Mouse (Mus musculus): ENCODE data around the gene Usp44. TPM values are rescaled to one million over a fixed set of nuclear protein-coding genes. Genes with fewer than 3 reads are reported as not detected.
"Not testable (repeated sequence)": the region's sequence is repeated elsewhere in the genome, so short reads cannot be mapped to it uniquely, and the experiment has no call there.

Gene Usp44
- 0.52 and 0.95 TPM in 2 replicates for polyA plus RNA-seq (2015; fragmentation: Nextera tagmentation; extraction: Ambion mirVana)

GRCm38 (mm10) chr10:93830931-93831729, at the start of gene Usp44:
Usp44 (plus strand) TSS chr10:93831555.
- peak within 1 kb of the TSS; percentile 11; the same call in 1 of the 2 replicates for H3K4me3 ChIP-seq
- H3K4me2 ChIP-seq: peak within 1 kb of the TSS; percentile 19; the same call in 1 of the 2 replicates
- no peaks in the 10 kb centered on the region for H3K9me3 ChIP-seq
- peaks cover 22% of the 10 kb centered on the region for H3K4me1 ChIP-seq
- WGBS: 12% methylated on average over 22 of the region's 22 CpGs
- H3K9ac ChIP-seq: no peak within 1 kb of the TSS
- H3K27ac ChIP-seq: no peak within 1 kb of the TSS
- H3K27me3 ChIP-seq: peaks cover 54% of the 10 kb centered on the region
- no peaks in the 10 kb centered on the region for H3K36me3 ChIP-seq
- no peak for ATAC-seq (ENCODE audit: insufficient number of reproducible peaks, low FRiP score, low TSS enrichment, low read depth)

GRCm38 (mm10) chr10:93783216-93784013, 47.9 kb upstream of the Usp44 start:
- ATAC-seq (ENCODE audit: insufficient number of reproducible peaks, low FRiP score, low TSS enrichment, low read depth): no peak
- 67% methylated on average over 15 of the region's 15 CpGs for WGBS

GRCm38 (mm10) chr10:93799711-93800362, 31.5 kb upstream of the Usp44 start:
- Histone ChIP-seq H3K27me3 (no peaks in the 10 kb centered on the region), H3K4me1 (peaks cover 18% of the 10 kb centered on the region), H3K4me3 (no peak overlapping the region), H3K9ac (no peak overlapping the region), H3K36me3 (no peaks in the 10 kb centered on the region), H3K4me2 (no peak overlapping the region), H3K9me3 (no peaks in the 10 kb centered on the region), H3K27ac (peak overlapping the region; percentile 67; the same call in 1 of the 2 replicates)
- ATAC-seq (ENCODE audit: insufficient number of reproducible peaks, low FRiP score, low TSS enrichment, low read depth): peak; percentile 4; the same call in 1 of the 2 replicates
- WGBS: 43% methylated on average over 8 of the region's 8 CpGs

More at GRCm38 (mm10) chr10:93783216-93784013, 47.9 kb upstream of the Usp44 start:
- H3K4me1 ChIP-seq: no peaks in the 10 kb centered on the region
- H3K9me3 ChIP-seq: no peaks in the 10 kb centered on the region
- no peaks in the 10 kb centered on the region for H3K36me3 ChIP-seq
- no peak overlapping the region for H3K9ac ChIP-seq
- no peaks in the 10 kb centered on the region for H3K27me3 ChIP-seq
- no peak overlapping the region for H3K27ac ChIP-seq
- no peak overlapping the region for H3K4me2 ChIP-seq
- no peak overlapping the region for H3K4me3 ChIP-seq

GRCm38 (mm10) chr10:93800363-93800722, 31.0 kb upstream of the Usp44 start:
- H3K9me3 ChIP-seq: no peaks in the 10 kb centered on the region
- no peak overlapping the region for H3K4me3 ChIP-seq
- 33% methylated on average over 4 of the region's 4 CpGs for WGBS
- H3K36me3 ChIP-seq: no peaks in the 10 kb centered on the region
- peaks cover 18% of the 10 kb centered on the region for H3K4me1 ChIP-seq
- H3K9ac ChIP-seq: no peak overlapping the region
- H3K27ac ChIP-seq: peak overlapping the region; percentile 33; the same call in 1 of the 2 replicates
- 0 out of 2 replicates have a peak overlapping the region, but pooled peaks have one; percentile 3 for H3K4me2 ChIP-seq
- no peaks in the 10 kb centered on the region for H3K27me3 ChIP-seq
- 0 out of 2 replicates have a peak, but pooled peaks have one; percentile 58 for ATAC-seq (ENCODE audit: insufficient number of reproducible peaks, low FRiP score, low TSS enrichment, low read depth)

- no peak overlapping the region for H3K4me3 ChIP-seq
- no peak for ATAC-seq (ENCODE audit: insufficient number of reproducible peaks, low FRiP score, low TSS enrichment, low read depth)
- WGBS: 65% methylated on average over 5 of the region's 5 CpGs
- no peaks in the 10 kb centered on the region for H3K9me3 ChIP-seq
- H3K9ac ChIP-seq: no peak overlapping the region
- H3K4me2 ChIP-seq: no peak overlapping the region
- peak overlapping the region; percentile 33; the same call in 1 of the 2 replicates for H3K27ac ChIP-seq
- no peaks in the 10 kb centered on the region for H3K27me3 ChIP-seq
- no peaks in the 10 kb centered on the region for H3K36me3 ChIP-seq
- peaks cover 18% of the 10 kb centered on the region for H3K4me1 ChIP-seq
These were observed 30.5 kb upstream of the Usp44 start for GRCm38 (mm10) chr10:93800895-93801294.

- Histone ChIP-seq H3K4me1 (peaks cover 18% of the 10 kb centered on the region), H3K27me3 (no peaks in the 10 kb centered on the region), H3K9me3 (no peaks in the 10 kb centered on the region), H3K36me3 (no peaks in the 10 kb centered on the region), H3K9ac (no peak overlapping the region), H3K27ac (no peak overlapping the region), H3K4me3 (no peak overlapping the region), H3K4me2 (no peak overlapping the region)
- no peak for ATAC-seq (ENCODE audit: insufficient number of reproducible peaks, low FRiP score, low TSS enrichment, low read depth)
- WGBS: 71% methylated on average over 6 of the region's 6 CpGs
These were observed 28.2 kb upstream of the Usp44 start for GRCm38 (mm10) chr10:93803199-93803598.

- not testable (repeated sequence) for H3K9me3 ChIP-seq; H3K9ac ChIP-seq; H3K36me3 ChIP-seq; ATAC-seq (ENCODE audit: insufficient number of reproducible peaks, low FRiP score, low TSS enrichment, low read depth); H3K4me2 ChIP-seq; H3K27me3 ChIP-seq; H3K4me1 ChIP-seq; H3K4me3 ChIP-seq; H3K27ac ChIP-seq
- 93% methylated on average over 8 of the region's 8 CpGs for WGBS
These were observed 21.9 kb upstream of the Usp44 start for GRCm38 (mm10) chr10:93809438-93809837.

- Histone ChIP-seq H3K36me3 (no peaks in the 10 kb centered on the region), H3K4me1 (no peaks in the 10 kb centered on the region), H3K9me3 (no peaks in the 10 kb centered on the region), H3K4me3 (no peak overlapping the region), H3K27me3 (no peaks in the 10 kb centered on the region), H3K4me2 (no peak overlapping the region), H3K9ac (no peak overlapping the region), H3K27ac (no peak overlapping the region)
- WGBS: 34% methylated on average over 7 of the region's 7 CpGs
- ATAC-seq (ENCODE audit: insufficient number of reproducible peaks, low FRiP score, low TSS enrichment, low read depth): no peak
These were observed 20.7 kb upstream of the Usp44 start for GRCm38 (mm10) chr10:93810590-93811185.

- peaks cover 10% of the 10 kb centered on the region; the same call in 1 of the 2 replicates for H3K27me3 ChIP-seq
- 82% methylated on average over 7 of the region's 7 CpGs for WGBS
- H3K4me1 ChIP-seq: no peaks in the 10 kb centered on the region
- H3K4me3 ChIP-seq: no peak overlapping the region
- H3K27ac ChIP-seq: no peak overlapping the region
- H3K9ac ChIP-seq: no peak overlapping the region
- no peaks in the 10 kb centered on the region for H3K36me3 ChIP-seq
- no peak overlapping the region for H3K4me2 ChIP-seq
- H3K9me3 ChIP-seq: no peaks in the 10 kb centered on the region
- no peak for ATAC-seq (ENCODE audit: insufficient number of reproducible peaks, low FRiP score, low TSS enrichment, low read depth)
These were observed 19.3 kb upstream of the Usp44 start for GRCm38 (mm10) chr10:93812098-93812497.

GRCm38 (mm10) chr10:93812774-93813415, 18.5 kb upstream of the Usp44 start:
- WGBS: 14% methylated on average over 10 of the region's 10 CpGs
- no peak overlapping the region for H3K4me2 ChIP-seq
- H3K27ac ChIP-seq: peak overlapping the region; percentile 18; the same call in 1 of the 2 replicates
- no peak overlapping the region for H3K4me3 ChIP-seq
- no peak overlapping the region for H3K9ac ChIP-seq
- no peaks in the 10 kb centered on the region for H3K36me3 ChIP-seq
- no peak for ATAC-seq (ENCODE audit: insufficient number of reproducible peaks, low FRiP score, low TSS enrichment, low read depth)
- peaks cover 10% of the 10 kb centered on the region; the same call in 1 of the 2 replicates for H3K27me3 ChIP-seq
- H3K4me1 ChIP-seq: no peaks in the 10 kb centered on the region
- H3K9me3 ChIP-seq: no peaks in the 10 kb centered on the region

- Histone ChIP-seq H3K36me3 (no peaks in the 10 kb centered on the region), H3K4me2 (no peak overlapping the region), H3K4me3 (no peak overlapping the region), H3K27ac (no peak overlapping the region), H3K4me1 (peaks cover 2% of the 10 kb centered on the region; the same call in 1 of the 2 replicates), H3K9ac (no peak overlapping the region), H3K9me3 (no peaks in the 10 kb centered on the region), H3K27me3 (peaks cover 10% of the 10 kb centered on the region; the same call in 1 of the 2 replicates)
- WGBS: 50% methylated on average over 10 of the region's 10 CpGs
- no peak for ATAC-seq (ENCODE audit: insufficient number of reproducible peaks, low FRiP score, low TSS enrichment, low read depth)
These were observed 17.6 kb upstream of the Usp44 start for GRCm38 (mm10) chr10:93813755-93814154.

Measured in limb, embryonic 15.5 days (tissue).